Mouse (Mus musculus) E14TG2a.4 (cell line): Measurements from ENCODE around the gene Tdrd9.

ENCODE experiments used
- CTCF ChIP-seq: conservative IDR thresholded peaks from 2 replicates; pipeline ENCODE4 v1.5.1; 2014; ENCODE audit warnings: low read length
- NANOG ChIP-seq: IDR thresholded peaks from 2 replicates; pipeline ENCODE4 v1.6.1; 2014; ENCODE audit warnings: borderline replicate concordance, low read length, mixed read lengths
- POU5F1 ChIP-seq: IDR thresholded peaks from 2 replicates; pipeline ENCODE4 v1.6.1; 2014; ENCODE audit warnings: low read length, borderline replicate concordance

DNA sequence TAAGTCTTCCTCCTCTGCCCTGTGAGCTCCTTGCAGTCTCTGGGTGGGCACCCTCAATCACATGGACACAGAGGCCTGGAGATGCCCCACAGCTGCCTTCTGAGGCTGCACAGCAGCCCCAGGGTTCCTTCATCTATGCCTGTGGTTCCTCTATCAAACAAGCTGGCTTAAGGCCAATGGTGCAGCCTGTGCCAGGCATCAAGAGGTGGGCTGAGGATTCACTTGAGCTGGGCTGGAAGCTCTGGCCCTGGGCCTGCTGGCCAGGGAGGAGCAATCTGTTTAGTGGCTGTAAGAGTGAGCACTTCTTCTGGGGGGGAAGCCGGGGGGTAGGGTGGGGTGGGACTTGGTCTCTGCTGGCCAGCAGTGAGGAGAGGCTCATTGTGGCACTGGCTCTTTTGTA is 44.0 kb upstream of the Tdrd9 start:
- no peak for TF ChIP-seq CTCF
- no peak for TF ChIP-seq NANOG
- TF ChIP-seq POU5F1, result no peak
